Mouse (Mus musculus): ENCODE measurements around the gene H2afv. TPM values are rescaled to one million over a fixed set of nuclear protein-coding genes. Genes with fewer than 3 reads are reported as not detected.

The H2afv gene
- polyA plus RNA-seq, 1 experiment from 2014 or later: 318 TPM

DNA sequence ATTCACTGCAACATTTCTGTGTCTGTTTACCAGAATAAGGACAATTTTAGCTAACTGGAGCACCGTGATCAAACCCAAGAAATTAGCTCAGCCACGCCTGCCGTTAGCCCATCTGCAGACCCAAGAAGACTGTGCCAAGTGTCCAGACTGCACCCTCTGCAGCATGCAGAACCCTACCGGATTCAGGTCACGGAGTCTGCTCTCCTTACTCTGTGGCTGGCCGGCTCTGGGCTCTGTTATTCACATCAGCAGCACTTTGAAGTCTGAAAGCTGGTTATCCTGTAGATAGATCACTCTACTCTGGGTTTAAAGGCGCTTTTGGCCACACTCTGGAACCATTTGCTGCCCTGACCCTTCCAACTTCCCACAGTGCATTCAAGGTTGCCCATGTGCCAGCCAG is 35.9 kb upstream of the H2afv start:
- WGBS: 65% methylated on average over 7 of the region's 7 CpGs
- ATAC-seq (replicated peaks; ENCODE audit: insufficient number of reproducible peaks, insufficient read depth, low FRiP score, low read depth): no peak
- Histone ChIP-seq H3K4me3 (no peak overlapping the region), H3K27ac (no peak overlapping the region), H3K9ac (no peak overlapping the region), H3K27me3 (no peaks in the 10 kb centered on the region), H3K4me1 (replicated peaks) (no peaks in the 10 kb centered on the region), H3K9me3 (replicated peaks) (no peaks in the 10 kb centered on the region), H3K4me2 (no peak overlapping the region), H3K36me3 (no peaks in the 10 kb centered on the region)

DNA sequence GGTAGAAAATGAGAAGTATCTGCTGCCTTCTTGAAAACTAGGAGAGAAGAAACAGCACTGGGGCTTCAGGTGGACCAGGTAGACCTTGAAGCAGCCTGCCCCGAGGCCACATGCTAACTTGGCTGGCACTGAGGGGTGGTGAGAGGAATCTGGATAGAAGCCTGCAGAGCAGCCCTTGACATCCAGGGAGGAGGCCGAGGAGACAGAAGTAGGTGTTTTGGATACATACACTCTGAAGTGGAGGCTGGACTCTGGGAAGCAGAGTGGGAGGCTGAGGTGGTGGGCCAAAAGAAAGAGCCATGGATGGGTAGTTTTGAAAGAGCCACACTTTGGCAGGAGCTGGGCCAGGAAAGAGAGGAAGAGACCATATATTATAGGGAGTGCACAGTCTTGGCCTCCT is 35.0 kb upstream of the H2afv start:
- H3K4me2 ChIP-seq: no peak overlapping the region
- no peak overlapping the region for H3K9ac ChIP-seq
- H3K4me3 ChIP-seq: no peak overlapping the region
- H3K27me3 ChIP-seq: no peaks in the 10 kb centered on the region
- no peaks in the 10 kb centered on the region; the same call in 1 of the 2 replicates for H3K36me3 ChIP-seq
- peaks cover 2% of the 10 kb centered on the region; the same call in 1 of the 2 replicates for H3K4me1 ChIP-seq (replicated peaks)
- no peak for ATAC-seq (replicated peaks; ENCODE audit: insufficient number of reproducible peaks, insufficient read depth, low FRiP score, low read depth)
- no peak overlapping the region for H3K27ac ChIP-seq
- no peaks in the 10 kb centered on the region for H3K9me3 ChIP-seq (replicated peaks)
- 60% methylated on average over 2 of the region's 2 CpGs for WGBS

DNA sequence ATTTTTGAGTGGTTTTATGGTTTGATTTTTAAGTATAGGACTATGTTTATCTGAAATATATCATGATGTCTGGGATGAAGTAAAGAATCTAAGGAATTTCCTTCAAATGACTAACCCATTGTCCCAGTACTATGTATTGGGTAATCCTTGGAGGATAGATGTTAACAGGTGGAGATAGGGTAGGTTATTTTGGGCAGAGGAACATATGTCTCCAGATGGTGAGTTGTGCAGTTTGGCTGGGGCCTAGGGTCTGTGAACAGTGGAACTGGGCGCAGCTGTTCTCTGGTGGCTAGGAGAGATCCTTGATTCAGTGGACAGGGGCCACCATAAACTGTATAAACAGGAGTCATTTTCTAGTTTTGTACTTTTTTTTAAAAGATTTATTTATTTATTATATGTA is 33.1 kb upstream of the H2afv start:
- Histone ChIP-seq H3K4me1 (replicated peaks) (peaks cover 12% of the 10 kb centered on the region), H3K27ac (no peak overlapping the region), H3K36me3 (no peaks in the 10 kb centered on the region; the same call in 1 of the 2 replicates), H3K4me3 (no peak overlapping the region), H3K27me3 (no peaks in the 10 kb centered on the region), H3K4me2 (no peak overlapping the region), H3K9me3 (replicated peaks) (no peaks in the 10 kb centered on the region), H3K9ac (no peak overlapping the region)
- 81% methylated on average over 1 of the region's 1 CpGs for WGBS
- ATAC-seq (replicated peaks; ENCODE audit: insufficient number of reproducible peaks, insufficient read depth, low FRiP score, low read depth): no peak

- H3K36me3 ChIP-seq: no peaks in the 10 kb centered on the region; the same call in 1 of the 2 replicates
- no peaks in the 10 kb centered on the region for H3K9me3 ChIP-seq (replicated peaks)
- H3K27ac ChIP-seq: no peak overlapping the region
- H3K27me3 ChIP-seq: no peaks in the 10 kb centered on the region
- no peak overlapping the region for H3K4me2 ChIP-seq
- no peak overlapping the region for H3K4me3 ChIP-seq
- peaks cover 12% of the 10 kb centered on the region for H3K4me1 ChIP-seq (replicated peaks)
- no peak for ATAC-seq (replicated peaks; ENCODE audit: insufficient number of reproducible peaks, insufficient read depth, low FRiP score, low read depth)
- 72% methylated on average over 6 of the region's 6 CpGs for WGBS
- no peak overlapping the region for H3K9ac ChIP-seq
These were observed 32.6 kb upstream of the H2afv start for GRCm38 (mm10) chr11:6476876-6477275.

GRCm38 (mm10) chr11:6475867-6476484 is 31.7 kb upstream of the H2afv start, which contains the start of gene Purb:
Gene Purb, minus strand, starts transcription at chr11:6475917.
- Histone ChIP-seq H3K4me3 (peak within 1 kb of the TSS; percentile 89), H3K9me3 (replicated peaks) (no peaks in the 10 kb centered on the region), H3K4me1 (replicated peaks) (peaks cover 18% of the 10 kb centered on the region), H3K36me3 (no peaks in the 10 kb centered on the region; the same call in 1 of the 2 replicates), H3K27ac (peak within 1 kb of the TSS; percentile 98), H3K4me2 (peak within 1 kb of the TSS; percentile 90), H3K27me3 (no peaks in the 10 kb centered on the region), H3K9ac (peak within 1 kb of the TSS; percentile 91)
- peak; percentile 93 for ATAC-seq (replicated peaks; ENCODE audit: insufficient number of reproducible peaks, insufficient read depth, low FRiP score, low read depth)
- WGBS: under 1% methylated on average over 61 of the region's 76 CpGs

GRCm38 (mm10) chr11:6474874-6475731 is 30.9 kb upstream of the H2afv start:
- no peaks in the 10 kb centered on the region for H3K9me3 ChIP-seq (replicated peaks)
- under 1% methylated on average over 108 of the region's 109 CpGs for WGBS
- H3K9ac ChIP-seq: peak overlapping the region; percentile 91
- H3K27ac ChIP-seq: peak overlapping the region; percentile 98
- H3K36me3 ChIP-seq: no peaks in the 10 kb centered on the region; the same call in 1 of the 2 replicates
- peaks cover 27% of the 10 kb centered on the region for H3K4me1 ChIP-seq (replicated peaks)
- peak overlapping the region; percentile 90 for H3K4me2 ChIP-seq
- peak overlapping the region; percentile 89 for H3K4me3 ChIP-seq
- no peaks in the 10 kb centered on the region for H3K27me3 ChIP-seq
- peak; percentile 37 for ATAC-seq (replicated peaks; ENCODE audit: insufficient number of reproducible peaks, insufficient read depth, low FRiP score, low read depth)

GRCm38 (mm10) chr11:6474381-6474780 is 30.1 kb upstream of the H2afv start:
- WGBS: 17% methylated on average over 6 of the region's 6 CpGs
- peak overlapping the region; percentile 91 for H3K9ac ChIP-seq

GRCm38 (mm10) chr11:6472076-6472475 is 27.8 kb upstream of the H2afv start:
- Histone ChIP-seq H3K4me2 (peak overlapping the region; percentile 90), H3K27ac (peak overlapping the region; percentile 82), H3K9ac (peak overlapping the region; percentile 61), H3K9me3 (replicated peaks) (no peaks in the 10 kb centered on the region), H3K27me3 (no peaks in the 10 kb centered on the region), H3K36me3 (no peaks in the 10 kb centered on the region; the same call in 1 of the 2 replicates), H3K4me1 (replicated peaks) (peaks cover 36% of the 10 kb centered on the region), H3K4me3 (peak overlapping the region; percentile 50)
- ATAC-seq (replicated peaks; ENCODE audit: insufficient number of reproducible peaks, insufficient read depth, low FRiP score, low read depth): no peak

More at GRCm38 (mm10) chr11:6474381-6474780, 30.1 kb upstream of the H2afv start:
- Histone ChIP-seq H3K27me3 (no peaks in the 10 kb centered on the region), H3K27ac (peak overlapping the region; percentile 98), H3K4me1 (replicated peaks) (peaks cover 31% of the 10 kb centered on the region), H3K4me2 (peak overlapping the region; percentile 90), H3K36me3 (no peaks in the 10 kb centered on the region; the same call in 1 of the 2 replicates), H3K9me3 (replicated peaks) (no peaks in the 10 kb centered on the region), H3K4me3 (peak overlapping the region; percentile 89)
- ATAC-seq (replicated peaks; ENCODE audit: insufficient number of reproducible peaks, insufficient read depth, low FRiP score, low read depth): no peak

DNA sequence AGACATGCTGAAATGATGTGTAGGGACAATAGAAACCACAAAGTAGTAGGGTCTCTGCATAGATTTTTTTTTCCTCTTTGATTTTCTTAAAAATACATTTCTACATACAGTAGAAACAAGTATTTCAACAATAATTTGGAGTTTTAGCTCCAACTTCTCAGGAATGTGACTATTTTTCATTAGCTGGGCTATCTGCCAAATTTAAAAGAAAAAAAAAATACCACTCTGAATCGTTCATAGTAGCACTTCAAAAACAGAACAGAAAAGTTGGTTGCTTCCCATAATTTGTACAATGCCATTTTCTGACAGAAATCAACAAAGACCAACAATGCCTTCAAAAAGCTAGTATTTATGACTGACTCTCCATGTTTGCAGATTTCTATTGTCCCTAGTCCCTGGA is 27.2 kb upstream of the H2afv start:
- no peak for ATAC-seq (replicated peaks; ENCODE audit: insufficient number of reproducible peaks, insufficient read depth, low FRiP score, low read depth)
- H3K4me3 ChIP-seq: peak overlapping the region; percentile 50
- peaks cover 36% of the 10 kb centered on the region for H3K4me1 ChIP-seq (replicated peaks)
- H3K27ac ChIP-seq: peak overlapping the region; percentile 82
- peak overlapping the region; percentile 90 for H3K4me2 ChIP-seq
- H3K9ac ChIP-seq: peak overlapping the region; percentile 55
- H3K27me3 ChIP-seq: no peaks in the 10 kb centered on the region
- 2% methylated on average over 1 of the region's 1 CpGs for WGBS
- peaks cover 5% of the 10 kb centered on the region for H3K36me3 ChIP-seq
- no peaks in the 10 kb centered on the region for H3K9me3 ChIP-seq (replicated peaks)

DNA sequence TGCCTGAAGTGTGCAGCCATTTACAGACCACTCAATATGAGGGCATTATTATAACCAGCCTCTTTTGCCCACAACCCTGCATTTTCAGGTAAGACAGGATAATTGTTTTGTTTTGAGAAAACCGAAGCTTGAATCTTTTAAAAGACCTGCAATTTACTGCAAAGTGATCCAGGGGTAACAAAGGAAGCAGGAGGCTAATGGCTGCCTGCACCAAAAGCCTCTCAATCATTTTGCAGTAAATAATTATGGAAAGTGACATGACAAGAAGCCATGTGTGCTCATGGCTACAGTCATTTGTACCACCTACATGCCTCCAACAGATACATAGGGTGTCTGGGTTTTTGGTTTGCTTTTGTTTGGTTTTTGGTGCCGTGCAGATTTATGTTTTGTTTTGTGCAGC is 26.8 kb upstream of the H2afv start:
- Histone ChIP-seq H3K9me3 (replicated peaks) (no peaks in the 10 kb centered on the region), H3K4me1 (replicated peaks) (peaks cover 36% of the 10 kb centered on the region), H3K27me3 (no peaks in the 10 kb centered on the region), H3K4me3 (peak overlapping the region; percentile 50), H3K9ac (peak overlapping the region; percentile 34; the same call in 1 of the 2 replicates), H3K27ac (peak overlapping the region; percentile 82), H3K4me2 (peak overlapping the region; percentile 90), H3K36me3 (peaks cover 9% of the 10 kb centered on the region)
- 55% methylated on average over 2 of the region's 2 CpGs for WGBS
- no peak for ATAC-seq (replicated peaks; ENCODE audit: insufficient number of reproducible peaks, insufficient read depth, low FRiP score, low read depth)

DNA sequence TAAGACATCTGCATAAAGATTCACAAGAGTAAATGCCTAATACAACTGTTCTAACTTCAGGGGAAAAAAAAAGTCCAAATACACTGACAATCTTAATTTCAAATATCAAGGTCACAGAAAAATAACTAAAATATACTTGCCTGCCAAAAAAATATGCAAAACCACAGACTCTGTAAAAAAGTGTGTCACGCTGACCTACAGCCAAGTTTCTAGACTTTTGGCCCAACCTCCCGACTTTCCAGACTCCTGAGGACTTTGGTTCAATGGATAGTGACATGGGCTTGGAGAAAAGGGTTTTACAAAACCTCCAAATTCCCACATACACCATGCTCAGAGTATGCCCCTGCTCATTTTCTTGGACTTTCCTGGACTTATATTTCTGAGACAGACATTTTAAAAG is 24.3 kb upstream of the H2afv start:
- Histone ChIP-seq H3K4me3 (no peak overlapping the region), H3K9ac (no peak overlapping the region)

More for the DNA sequence above, 24.3 kb upstream of the H2afv start:
- no peak for ATAC-seq (replicated peaks; ENCODE audit: insufficient number of reproducible peaks, insufficient read depth, low FRiP score, low read depth)
- peaks cover 27% of the 10 kb centered on the region for H3K4me1 ChIP-seq (replicated peaks)
- H3K27ac ChIP-seq: no peak overlapping the region
- H3K27me3 ChIP-seq: no peaks in the 10 kb centered on the region
- 62% methylated on average over 2 of the region's 2 CpGs for WGBS
- no peak overlapping the region for H3K4me2 ChIP-seq
- no peaks in the 10 kb centered on the region for H3K9me3 ChIP-seq (replicated peaks)
- H3K36me3 ChIP-seq: peaks cover 11% of the 10 kb centered on the region

Data from heart, embryonic 15.5 days (tissue).